Mouse (Mus musculus) right cerebral cortex, postnatal 36 days (tissue): Measurements from ENCODE around the gene Hcst.
A peak's percentile ranks its signal among the peaks of the same experiment; 100 is the strongest.

Experiments
- DNase-seq, 2 experiments: peaks; one replicate each; pipeline ENCODE4 v3.0.0; 2022; ENCODE audit warnings: low spot score in 2 of 2, mixed read lengths in 1 of 2

Hcst gene

DNA sequence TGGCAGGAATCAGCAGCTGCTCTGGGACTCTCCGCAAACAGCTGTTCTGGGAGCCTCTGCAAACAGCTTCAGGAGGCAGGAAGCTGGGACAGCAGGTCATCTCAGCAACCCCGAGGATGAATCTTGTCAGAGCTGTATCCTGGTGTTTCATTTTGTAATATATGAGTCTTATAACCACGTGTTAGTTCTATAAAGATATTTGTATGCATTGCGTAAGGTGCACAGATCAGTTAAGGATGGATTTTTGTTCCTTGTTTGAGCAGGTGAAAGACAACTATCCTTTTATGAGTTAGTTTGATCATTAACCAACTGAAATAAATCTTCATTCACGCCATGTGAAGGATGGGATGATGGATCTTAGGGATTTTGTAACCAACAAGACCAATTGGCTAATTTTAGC lies 39.6 kb downstream of the Hcst start:
- DNase-seq: no peak

- DNase-seq: peak; percentile 96 to 98
These were observed 46.1 kb downstream of the Hcst start for GRCm38 (mm10) chr7:30373501-30373962.
